Mouse (Mus musculus) gonadal fat pad, adult 2 months (tissue): ENCODE measurements around the gene Rgl2. TPM values are rescaled to one million over a fixed set of nuclear protein-coding genes. Genes with fewer than 3 reads are reported as not detected.

Source experiments
- DNase-seq: peaks from one replicate; pipeline ENCODE4 v3.0.0-alpha.2; 2012; ENCODE audit warnings: low read depth
- polyA plus RNA-seq: library from polyadenylated mRNA; depleted of rRNA; stranded (reverse); fragments of >200 nt; gene quantifications from 2 replicates; pipeline ENCODE4 v1.2.3, GENCODE M21; 2012

Rgl2 gene
- polyA plus RNA-seq, 1 experiment, result 144 TPM

DNA sequence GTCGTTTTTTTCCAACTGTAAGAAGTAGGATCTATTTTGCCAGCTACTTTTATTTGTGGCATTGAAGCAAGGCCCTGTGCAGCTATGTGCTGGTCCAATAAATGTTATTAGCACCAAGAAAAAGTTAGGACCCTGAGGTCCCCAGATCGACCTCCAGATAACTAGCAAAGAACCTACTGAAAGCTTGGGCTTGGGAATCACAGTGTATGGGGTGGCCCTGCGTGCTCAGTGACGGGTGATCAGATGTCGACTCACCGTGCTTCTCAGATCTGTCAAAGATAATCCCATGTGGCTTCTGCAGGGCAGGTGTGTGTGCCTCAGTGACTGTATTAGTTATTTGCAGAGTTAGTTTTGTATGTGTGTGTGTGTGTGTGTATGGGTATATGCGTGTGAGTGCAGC, 8.0 kb upstream of the Rgl2 start:
- DNase-seq, result no peak

DNA sequence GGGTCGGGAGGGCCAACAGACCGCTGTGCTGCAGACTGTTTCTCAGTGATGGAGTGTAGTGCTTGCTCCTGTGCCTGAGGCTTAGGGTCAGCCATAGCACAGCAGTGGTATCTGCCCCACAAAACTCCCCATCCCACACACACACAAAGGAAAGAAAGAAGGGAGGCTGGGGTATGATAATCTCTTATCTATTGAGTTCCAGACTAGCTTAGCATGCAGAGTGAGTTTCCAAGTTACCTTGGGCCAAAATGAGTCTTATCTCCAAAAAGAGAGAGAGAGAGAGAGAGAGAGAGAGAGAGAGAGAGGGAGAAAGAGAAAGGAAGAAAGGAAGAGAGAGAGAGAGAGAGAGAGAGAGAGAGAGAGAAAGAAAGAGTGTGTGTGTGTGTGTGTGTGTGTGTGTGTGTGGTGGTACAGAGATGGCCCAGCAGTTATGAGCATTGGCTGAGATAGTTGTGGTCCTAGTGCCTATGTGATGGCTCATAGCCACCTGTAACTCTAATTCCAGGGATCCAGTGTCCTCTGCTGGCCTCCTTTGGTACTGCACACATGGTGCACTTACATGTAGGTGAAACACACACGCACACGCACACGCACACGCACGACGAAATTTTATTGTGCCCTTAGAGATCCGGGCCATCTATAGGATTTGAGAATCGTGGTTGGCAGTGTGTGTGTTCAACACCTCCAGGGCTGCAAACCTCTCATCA, 4.6 kb upstream of the Rgl2 start:
- DNase-seq, result no peak

- DNase-seq, result no peak
Observed at GRCm38 (mm10) chr17:33925406-33926116, 3.8 kb upstream of the Rgl2 start.

DNA sequence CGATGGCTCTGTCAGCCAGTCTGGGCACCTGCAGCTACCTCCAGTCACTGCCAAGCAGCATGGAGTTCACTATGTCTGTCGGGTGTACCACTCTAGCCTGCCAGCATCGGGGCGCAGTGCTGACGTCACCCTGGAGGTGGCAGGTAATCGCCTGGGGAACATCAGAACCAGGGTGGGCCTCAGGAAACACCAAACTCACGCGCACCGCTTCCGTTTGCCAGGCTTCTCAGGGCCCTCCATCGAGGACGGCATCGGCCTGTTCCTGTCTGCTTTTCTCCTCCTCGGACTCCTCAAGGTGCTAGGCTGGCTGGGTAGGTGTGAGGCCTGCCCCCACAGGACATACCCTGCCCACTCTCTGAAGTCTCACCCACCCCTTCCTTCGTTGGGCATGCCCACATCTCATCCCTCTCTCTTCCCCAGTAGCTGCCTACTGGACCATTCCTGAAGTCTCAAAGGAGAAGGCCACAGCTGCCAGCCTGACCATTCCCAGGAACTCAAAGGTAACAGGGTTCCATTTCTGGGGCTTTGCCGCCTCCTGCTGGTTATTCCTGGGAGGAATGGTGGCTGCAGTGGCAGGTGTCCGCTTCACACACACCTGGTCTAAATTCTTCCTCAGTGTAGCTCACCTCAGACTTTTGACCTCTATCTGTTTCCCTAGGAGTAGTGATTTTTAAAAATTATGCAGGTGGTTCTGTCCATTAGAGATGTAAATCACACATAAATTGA, 3.0 kb upstream of the Rgl2 start:
- DNase-seq, result no peak

GRCm38 (mm10) chr17:33928251-33928947, 944 bp upstream of the Rgl2 start:
- no peak for DNase-seq

DNA sequence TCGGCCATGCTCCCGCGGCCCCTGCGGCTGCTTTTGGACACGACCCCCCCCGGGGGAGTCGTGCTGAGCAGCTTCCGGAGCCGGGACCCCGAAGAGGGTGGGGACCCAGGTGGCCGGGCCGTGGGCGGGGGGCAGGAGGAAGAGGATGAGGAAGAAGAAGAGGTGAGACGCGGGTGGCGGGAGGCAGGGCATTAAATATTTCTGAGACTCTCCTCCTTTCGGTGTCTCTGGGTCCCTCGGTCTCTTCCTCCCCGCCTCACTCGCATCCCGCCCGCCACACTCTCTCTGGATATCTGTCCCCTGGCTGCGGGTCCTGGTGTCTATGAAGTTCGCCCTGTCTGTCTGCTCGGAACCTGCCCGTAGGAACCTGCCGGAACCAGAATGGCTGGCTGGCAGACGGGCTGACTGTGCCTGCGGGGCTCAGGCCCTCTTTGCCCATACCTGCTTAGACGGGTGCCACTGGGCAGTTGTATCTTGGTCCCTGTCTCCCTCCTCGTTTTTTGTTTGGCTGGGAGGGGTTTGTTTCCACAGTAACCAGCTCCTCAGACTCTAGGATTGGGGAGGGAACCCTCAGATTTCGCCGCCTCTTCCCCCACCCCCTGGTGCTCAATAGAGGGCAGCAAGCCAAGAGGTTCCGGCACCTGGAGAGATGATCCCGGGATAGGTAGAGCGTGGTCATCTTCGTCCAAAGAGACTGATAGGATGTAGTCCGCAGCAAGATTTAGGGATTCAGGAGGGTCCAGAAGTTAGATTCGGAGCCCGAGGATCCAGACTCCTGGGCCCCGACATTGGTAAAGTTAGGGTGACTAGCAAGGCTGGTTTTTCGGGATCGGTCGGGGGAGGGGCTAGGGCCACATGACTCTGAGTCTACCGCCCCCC, 1.2 kb downstream of the Rgl2 start:
- no peak for DNase-seq

DNA sequence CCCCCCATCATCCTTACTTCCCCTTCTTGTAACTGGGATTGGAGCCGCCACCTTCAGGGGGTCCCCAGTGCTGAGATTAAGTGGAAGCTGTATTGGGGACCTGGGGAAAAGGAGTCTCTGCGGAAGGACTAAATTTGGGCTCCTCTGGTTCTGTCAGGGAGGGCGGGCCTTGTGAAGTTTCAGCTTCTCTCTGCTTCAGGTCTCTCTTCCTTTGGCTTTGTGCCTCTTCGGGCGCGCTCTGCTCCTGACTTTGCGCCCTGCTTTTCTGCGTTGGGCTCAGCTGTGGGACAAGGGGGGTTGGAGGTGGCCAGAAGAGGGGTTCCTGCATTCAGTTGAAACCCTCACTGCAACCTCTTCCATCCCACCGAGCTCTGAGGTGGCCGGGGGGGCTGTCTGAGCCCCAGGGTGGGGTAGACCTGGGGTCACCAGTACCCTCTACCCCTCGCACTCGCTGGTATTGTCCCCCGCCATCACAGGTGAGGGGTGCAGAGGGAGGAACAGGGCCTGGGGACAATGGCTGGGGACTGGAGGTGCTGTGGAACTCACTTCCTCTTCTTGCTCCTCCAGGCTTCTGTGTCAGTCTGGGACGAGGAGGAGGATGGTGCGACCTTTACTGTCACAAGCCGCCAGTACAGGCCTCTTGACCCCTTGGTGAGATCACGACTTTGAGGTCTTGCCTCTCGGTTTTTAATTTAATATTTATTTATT, 2.0 kb downstream of the Rgl2 start:
- DNase-seq, result no peak

DNA sequence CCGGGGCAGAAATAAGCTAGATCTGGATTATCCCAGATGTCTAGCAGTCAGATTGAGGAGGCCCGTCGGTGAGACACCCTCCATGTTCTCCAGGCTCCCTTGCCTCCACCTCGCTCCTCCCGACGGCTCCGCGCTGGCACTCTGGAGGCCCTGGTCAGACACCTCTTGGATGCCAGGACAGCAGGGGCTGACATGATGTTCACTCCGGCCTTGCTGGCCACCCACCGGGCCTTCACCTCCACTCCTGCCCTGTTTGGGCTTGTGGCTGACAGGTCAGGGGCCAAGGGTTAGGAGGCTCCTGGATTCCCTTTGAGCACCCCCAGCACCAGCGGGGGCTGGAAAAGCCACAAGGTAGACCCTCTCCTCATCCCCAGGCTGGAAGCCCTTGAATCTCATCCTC, 2.6 kb downstream of the Rgl2 start:
- DNase-seq, result no peak

DNA sequence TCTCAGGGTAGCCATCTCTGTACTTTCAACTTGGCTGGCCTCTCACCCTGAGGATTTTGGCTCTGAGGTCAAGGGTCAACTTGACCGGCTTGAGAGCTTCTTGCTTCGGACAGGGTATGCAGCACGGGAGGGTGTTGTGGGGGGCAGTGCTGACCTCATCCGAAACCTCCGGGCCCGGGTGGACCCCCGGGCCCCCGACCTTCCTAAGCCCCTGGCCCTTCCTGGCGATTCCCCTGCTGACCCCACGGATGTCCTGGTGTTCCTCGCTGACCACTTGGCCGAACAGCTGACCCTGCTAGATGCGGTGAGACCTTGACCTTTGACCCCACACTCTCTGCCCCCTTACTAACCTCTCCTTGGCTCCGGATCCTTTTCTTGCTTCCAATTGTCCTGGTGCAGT, 3.1 kb downstream of the Rgl2 start:
- no peak for DNase-seq

DNA sequence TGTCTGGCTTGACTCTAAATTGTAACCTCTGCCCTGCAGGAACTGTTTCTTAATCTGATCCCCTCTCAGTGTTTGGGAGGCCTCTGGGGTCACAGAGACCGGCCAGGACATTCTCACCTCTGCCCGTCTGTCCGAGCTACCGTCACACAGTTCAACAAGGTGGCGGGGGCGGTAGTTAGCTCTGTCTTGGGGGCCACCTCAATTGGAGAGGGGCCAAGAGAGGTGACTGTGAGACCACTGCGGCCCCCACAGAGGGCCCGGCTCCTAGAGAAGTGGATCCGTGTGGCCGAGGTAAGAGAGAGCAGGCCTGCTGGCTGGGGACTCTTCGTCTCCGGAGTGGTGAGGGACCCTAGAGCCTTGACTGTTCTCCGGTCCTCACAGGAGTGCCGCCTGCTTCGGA, 3.6 kb downstream of the Rgl2 start:
- DNase-seq, result no peak

GRCm38 (mm10) chr17:33935422-33936055, 6.2 kb downstream of the Rgl2 start:
- no peak for DNase-seq

GRCm38 (mm10) chr17:33936993-33937392, 7.7 kb downstream of the Rgl2 start:
- no peak for DNase-seq

- DNase-seq, result no peak
Observed at GRCm38 (mm10) chr17:33938783-33939182, 9.4 kb downstream of the Rgl2 start.

GRCm38 (mm10) chr17:33940206-33940805, 11.0 kb downstream of the Rgl2 start, which contains the start of the genes Pfdn6 and Wdr46:
Gene Pfdn6, minus strand, starts transcription at chr17:33940343.
Gene Wdr46, plus strand, starts transcription at chr17:33940660.
- DNase-seq, result no peak

GRCm38 (mm10) chr17:33940981-33941380, 11.6 kb downstream of the Rgl2 start:
- DNase-seq, result no peak

- no peak for DNase-seq
Observed at GRCm38 (mm10) chr17:33941381-33941780, 12.0 kb downstream of the Rgl2 start.

GRCm38 (mm10) chr17:33943454-33943853, 14.1 kb downstream of the Rgl2 start:
- DNase-seq, result no peak

- DNase-seq, result no peak
Observed at GRCm38 (mm10) chr17:33947430-33948089, 18.2 kb downstream of the Rgl2 start.
